Mouse (Mus musculus): ENCODE data around the gene Lrig2. TPM values are rescaled to one million over a fixed set of nuclear protein-coding genes. Genes with fewer than 3 reads are reported as not detected.
A peak's percentile ranks its signal among the peaks of the same experiment; 100 is the strongest.

The Lrig2 gene
- total RNA-seq, 2 experiments from 2014 or later, result 29.3 to 31.6 TPM

- Histone ChIP-seq H3K4me3 (no peak overlapping the region), H3K27ac (no peak overlapping the region)
- no peak for TF ChIP-seq CTCF (IDR thresholded peaks at IDR 0.05)
- no peak for DNase-seq (ENCODE audit: extremely low spot score in 1 of 2, low spot score in 2 of 2)
- intact Hi-C loops (cut with DNase I), result no loop called here
Measured at GRCm38 (mm10) chr3:104389449-104389848, 122.3 kb downstream of the Lrig2 start.

GRCm38 (mm10) chr3:104385587-104385986 is 126.1 kb downstream of the Lrig2 start:
- DNase-seq (ENCODE audit: extremely low spot score in 1 of 2, low spot score in 2 of 2), result peak; percentile 11 to 55
- intact Hi-C loops (cut with DNase I), result loop anchor here (2.0 kb wide), 1 partner anchor 45 kb away; no protein-coding TSS in a partner anchor
- TF ChIP-seq CTCF (IDR thresholded peaks at IDR 0.05), result no peak
- no peak overlapping the region for H3K27ac ChIP-seq
- no peak overlapping the region for H3K4me3 ChIP-seq

- TF ChIP-seq CTCF (IDR thresholded peaks at IDR 0.05), result no peak
- Histone ChIP-seq H3K27ac (peak overlapping the region; percentile 82), H3K4me3 (0 out of 2 replicates have a peak overlapping the region, but pooled peaks have one; percentile 0)
- DNase-seq (ENCODE audit: extremely low spot score in 1 of 2, low spot score in 2 of 2), result peak; percentile 19 to 32
- intact Hi-C loops (cut with DNase I), result loop anchor here (2.0 kb wide), 1 partner anchor 47 kb away; no protein-coding TSS in a partner anchor
Measured at GRCm38 (mm10) chr3:104383681-104384341, 127.9 kb downstream of the Lrig2 start.

- no peak for DNase-seq (ENCODE audit: extremely low spot score in 1 of 2, low spot score in 2 of 2)
- intact Hi-C loops (cut with DNase I), result no loop called here
- no peak for TF ChIP-seq CTCF (IDR thresholded peaks at IDR 0.05)
- H3K4me3 ChIP-seq, result no peak overlapping the region
- H3K27ac ChIP-seq, result no peak overlapping the region
Measured at GRCm38 (mm10) chr3:104378228-104378627, 133.5 kb downstream of the Lrig2 start.

GRCm38 (mm10) chr3:104373907-104374306 is 137.8 kb downstream of the Lrig2 start:
- no peak for TF ChIP-seq CTCF (IDR thresholded peaks at IDR 0.05)

GRCm38 (mm10) chr3:104372374-104372773 is 139.3 kb downstream of the Lrig2 start:
- DNase-seq (ENCODE audit: extremely low spot score in 1 of 2, low spot score in 2 of 2), result no peak
- no peak for TF ChIP-seq CTCF (IDR thresholded peaks at IDR 0.05)
- no peak overlapping the region for H3K27ac ChIP-seq
- H3K4me3 ChIP-seq, result no peak overlapping the region
- intact Hi-C loops (cut with DNase I), result no loop called here

More at GRCm38 (mm10) chr3:104373907-104374306, 137.8 kb downstream of the Lrig2 start:
- intact Hi-C loops (cut with DNase I), result no loop called here
- DNase-seq (ENCODE audit: extremely low spot score in 1 of 2, low spot score in 2 of 2), result no peak
- no peak overlapping the region for H3K27ac ChIP-seq
- no peak overlapping the region for H3K4me3 ChIP-seq

GRCm38 (mm10) chr3:104367912-104368311 is 143.8 kb downstream of the Lrig2 start:
- no peak for TF ChIP-seq CTCF (IDR thresholded peaks at IDR 0.05)
- DNase-seq (ENCODE audit: extremely low spot score in 1 of 2, low spot score in 2 of 2), result no peak
- intact Hi-C loops (cut with DNase I), result no loop called here
- H3K27ac ChIP-seq, result no peak overlapping the region
- H3K4me3 ChIP-seq, result no peak overlapping the region

GRCm38 (mm10) chr3:104361814-104362213 is 149.9 kb downstream of the Lrig2 start:
- no peak for DNase-seq (ENCODE audit: extremely low spot score in 1 of 2, low spot score in 2 of 2)
- TF ChIP-seq CTCF (IDR thresholded peaks at IDR 0.05), result no peak
- Histone ChIP-seq H3K4me3 (no peak overlapping the region), H3K27ac (no peak overlapping the region)
- intact Hi-C loops (cut with DNase I), result no loop called here

GRCm38 (mm10) chr3:104360325-104360724 is 151.4 kb downstream of the Lrig2 start:
- no peak for TF ChIP-seq CTCF (IDR thresholded peaks at IDR 0.05)
- Histone ChIP-seq H3K27ac (no peak overlapping the region), H3K4me3 (no peak overlapping the region)
- intact Hi-C loops (cut with DNase I), result no loop called here
- no peak for DNase-seq (ENCODE audit: extremely low spot score in 1 of 2, low spot score in 2 of 2)

- H3K27ac ChIP-seq, result no peak overlapping the region
- no peak overlapping the region for H3K4me3 ChIP-seq
- TF ChIP-seq CTCF (IDR thresholded peaks at IDR 0.05), result no peak; the same call in 1 of the 2 replicates
- intact Hi-C loops (cut with DNase I), result no loop called here
- DNase-seq (ENCODE audit: extremely low spot score in 1 of 2, low spot score in 2 of 2), result no peak
Measured at GRCm38 (mm10) chr3:104359225-104360135, 152.2 kb downstream of the Lrig2 start.

GRCm38 (mm10) chr3:104358747-104359146 is 153.0 kb downstream of the Lrig2 start:
- Histone ChIP-seq H3K27ac (no peak overlapping the region), H3K4me3 (no peak overlapping the region)
- TF ChIP-seq CTCF (IDR thresholded peaks at IDR 0.05), result no peak
- intact Hi-C loops (cut with DNase I), result no loop called here
- no peak for DNase-seq (ENCODE audit: extremely low spot score in 1 of 2, low spot score in 2 of 2)

- no peak overlapping the region for H3K4me3 ChIP-seq
Measured at GRCm38 (mm10) chr3:104356106-104356505, 155.6 kb downstream of the Lrig2 start.

More at GRCm38 (mm10) chr3:104356106-104356505, 155.6 kb downstream of the Lrig2 start:
- no peak overlapping the region for H3K27ac ChIP-seq
- no peak for TF ChIP-seq CTCF (IDR thresholded peaks at IDR 0.05)
- intact Hi-C loops (cut with DNase I), result no loop called here
- no peak for DNase-seq (ENCODE audit: extremely low spot score in 1 of 2, low spot score in 2 of 2)

Measured in left cerebral cortex, adult 2 months (tissue).